In the genomic region with DNA sequence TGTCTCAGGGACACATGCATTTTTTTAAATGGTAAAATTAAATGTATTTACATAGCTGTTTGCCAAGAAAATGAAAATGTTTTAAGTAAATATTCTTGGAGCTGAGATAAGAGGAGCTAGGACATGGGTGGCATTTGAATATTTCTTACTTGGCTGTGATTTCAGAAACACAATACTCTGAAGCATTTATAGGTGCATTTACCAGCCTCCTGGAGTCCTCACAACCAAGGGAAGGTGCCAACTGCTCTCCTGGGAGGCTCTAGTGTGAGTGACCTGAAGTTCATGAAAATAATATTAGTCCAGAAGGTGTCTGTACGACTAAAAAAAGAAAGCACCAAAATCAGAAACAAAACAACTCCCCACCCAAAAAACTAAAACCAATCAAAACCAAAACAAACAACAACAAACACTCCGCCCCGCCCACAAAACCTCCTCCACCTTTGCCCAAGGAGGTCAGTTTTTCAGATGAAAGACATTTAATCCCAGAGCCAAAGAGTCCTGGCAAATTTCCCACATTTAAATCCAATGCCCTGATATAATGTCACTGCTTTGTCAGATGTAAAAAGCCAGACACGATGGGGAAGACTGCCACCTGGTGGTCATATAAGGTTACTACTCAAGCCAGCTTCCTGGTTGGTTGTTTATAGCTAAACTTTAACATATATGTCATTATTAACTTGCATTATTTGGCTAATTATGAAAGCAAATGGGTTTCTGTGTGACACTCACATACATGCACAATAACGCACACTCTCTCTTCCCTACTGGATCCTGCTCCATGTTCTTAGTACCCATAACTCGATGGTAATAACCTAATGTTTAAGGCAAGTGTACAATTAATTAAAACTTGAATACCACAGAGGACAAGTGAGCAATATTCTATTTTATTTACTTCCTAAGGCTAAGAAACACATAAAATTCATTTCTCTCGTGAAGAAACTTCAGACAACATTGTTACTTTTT, we compare ENCODE assay signal across 8 mouse cellular contexts.
DNase-seq lines count a peak whose midpoint lies in the region; ATAC-seq and TF ChIP-seq lines count a peak whose summit lies in the region.

No protein-coding gene starts in this region.

- H3K4me2 ChIP-seq in liver, postnatal 0 days (ENCODE audit: low read depth, low read length): no peak overlapping the region

- 25% methylated on average over 7 of the region's 7 CpGs for WGBS in liver, postnatal 0 days (ENCODE audit: insufficient replicate concordance)

- CTCF ChIA-PET in Patski (lab: Charles Lee): interaction anchor here (1.2 to 1.3 kb wide), 2 partner anchors 10 to 13 kb away, joined by 3 to 4 read pairs; no protein-coding TSS in a partner anchor

- no peaks in the 10 kb centered on the region for H3K4me1 ChIP-seq in liver, postnatal 0 days (ENCODE audit: insufficient read depth)

- peaks cover 23% of the 10 kb centered on the region for H3K27me3 ChIP-seq in Patski
- no peaks in the 10 kb centered on the region for H3K27me3 ChIP-seq in liver, postnatal 0 days (ENCODE audit: insufficient read depth, low read length)

- H3K9ac ChIP-seq in liver, postnatal 0 days (replicated peaks): no peak overlapping the region

- TF ChIP-seq EP300 in liver, postnatal 0 days (IDR thresholded peaks at IDR 0.05; ENCODE audit: low read depth): no peak

- peak; percentile 77 for DNase-seq in CD4-positive, CD25-positive, alpha-beta regulatory T cell, adult 2 months (ENCODE audit: low read depth, low spot score)
- peak; percentile 13 for DNase-seq in Patski (ENCODE audit: low read depth, low spot score)
- DNase-seq in cerebellum, postnatal 25 days: peak; percentile 45 to 69
- DNase-seq in kidney, postnatal 10 days: peak; percentile 66
- DNase-seq in liver, postnatal 0 days: peak; percentile 44
- DNase-seq in retina, adult 2 months (ENCODE audit: low read depth, low spot score): peak; percentile 48
- peak; percentile 4 to 7 for DNase-seq in urinary bladder, postnatal 36 days (ENCODE audit: low spot score in 2 of 2)

- in situ Hi-C loops in Patski (cut with MboI; ENCODE audit: low pct_unique_long_range_greater_than_20kb): loop anchor here (5.0 to 10.0 kb wide), 2 partner anchors 769 to 1712 kb away; partner anchors contain the start of gene Ptprk

- TF ChIP-seq CTCF in Patski (IDR thresholded peaks at IDR 0.05): peak; percentile 74
- TF ChIP-seq CTCF in liver, postnatal 0 days (IDR thresholded peaks at IDR 0.05; ENCODE audit: low read depth): peak; percentile 85

- H3K4me3 ChIP-seq in liver, postnatal 0 days (ENCODE audit: low read depth, low read length): no peak overlapping the region

- H3K36me3 ChIP-seq in liver, postnatal 0 days (replicated peaks; ENCODE audit: insufficient read depth, low read length): no peaks in the 10 kb centered on the region

- H3K9me3 ChIP-seq in liver, postnatal 0 days (ENCODE audit: low read length): no peaks in the 10 kb centered on the region

- ATAC-seq in Patski: no peak
- ATAC-seq in granulocyte monocyte progenitor cell, adult 5-6 weeks (replicated peaks; ENCODE audit: poor library complexity, severe bottlenecking): peak; percentile 90
- ATAC-seq in liver, postnatal 0 days: no peak

- no peak overlapping the region for H3K27ac ChIP-seq in liver, postnatal 0 days (ENCODE audit: low read depth)

- POLR2A ChIA-PET in Patski (lab: Charles Lee): no interaction called here

Comparison
In these comparisons a context has a peak if more than half of its experiments do, and no peak if none do; other contexts are left out.
1. DNase-seq: peak in every context shown above with its lines; median percentile 77 in CD4-positive, CD25-positive, alpha-beta regulatory T cell, adult 2 months; 66 in kidney, postnatal 10 days; 57 in cerebellum, postnatal 25 days; 48 in retina, adult 2 months; 44 in liver, postnatal 0 days; 13 in Patski; 6 in urinary bladder, postnatal 36 days.